28 mouse cellular contexts compared by ENCODE assay signal in the genomic region with DNA sequence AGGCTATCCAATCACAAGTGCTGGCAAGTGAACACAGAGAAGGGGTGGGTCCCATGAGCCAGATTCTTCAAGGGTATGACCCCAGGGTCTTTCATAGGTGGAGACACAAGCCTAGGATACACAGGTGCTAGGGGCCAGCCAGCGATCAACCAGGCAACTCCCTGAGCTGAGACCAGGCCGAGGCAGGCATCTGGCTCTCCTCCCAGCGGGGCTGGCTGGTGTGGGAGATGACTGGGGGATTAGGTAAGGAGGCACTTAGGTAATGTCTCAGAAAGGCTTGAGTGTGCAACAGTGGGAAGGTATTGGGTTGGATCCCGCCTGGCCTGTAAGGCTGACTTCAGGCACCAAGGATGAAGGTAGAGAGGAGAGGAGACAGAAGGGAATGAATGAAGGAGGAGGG. TPM values are rescaled to one million over a fixed set of nuclear protein-coding genes. Genes with fewer than 3 reads are reported as not detected.
A peak's percentile ranks its signal among the peaks of the same experiment; 100 is the strongest.
DNase-seq lines count a peak whose midpoint lies in the region; ATAC-seq and TF ChIP-seq lines count a peak whose summit lies in the region.
"Had no signal": no experiment of that assay in that cellular context is flagged by ENCODE, and none has a peak within 500 bp of the region (broad histone marks: within the 10 kb centered on the region; RNA-seq: fewer than 3 reads in every experiment).

No protein-coding gene starts in this region.

- WGBS in forebrain, embryonic 10.5 days, result 77% methylated on average over 4 of the region's 4 CpGs
- 80% methylated on average over 4 of the region's 4 CpGs for WGBS in forebrain, postnatal 0 days
- 51% methylated on average over 4 of the region's 4 CpGs for WGBS in heart, embryonic 13.5 days
- WGBS in stomach, postnatal 0 days, result 71% methylated on average over 4 of the region's 4 CpGs

- H3K36me3 ChIP-seq in forebrain, embryonic 10.5 days (replicated peaks), result peaks cover 10% of the 10 kb centered on the region
- H3K36me3 ChIP-seq in forebrain, postnatal 0 days (ENCODE audit: insufficient read depth), result no peaks in the 10 kb centered on the region
- no peaks in the 10 kb centered on the region for H3K36me3 ChIP-seq in heart, embryonic 13.5 days
- H3K36me3 ChIP-seq in stomach, postnatal 0 days (ENCODE audit: control insufficient read depth, insufficient read depth, low read length), result no peaks in the 10 kb centered on the region; the same call in 1 of the 2 replicates
- H3K36me3 ChIP-seq: forebrain, embryonic 12.5 days; G1E; hindbrain, embryonic 12.5 days had no signal

- H3K4me1 ChIP-seq in forebrain, embryonic 10.5 days, result peaks cover 68% of the 10 kb centered on the region
- H3K4me1 ChIP-seq in forebrain, postnatal 0 days (ENCODE audit: insufficient read depth), result no peaks in the 10 kb centered on the region
- peaks cover 35% of the 10 kb centered on the region for H3K4me1 ChIP-seq in heart, embryonic 13.5 days
- H3K4me1 ChIP-seq in stomach, postnatal 0 days (replicated peaks; ENCODE audit: control insufficient read depth, insufficient read depth), result peaks cover 2% of the 10 kb centered on the region; the same call in 1 of the 2 replicates

- H3K4me3 ChIP-seq in forebrain, embryonic 10.5 days, result no peak overlapping the region
- H3K4me3 ChIP-seq in forebrain, postnatal 0 days (ENCODE audit: low read depth, low read length), result no peak overlapping the region
- no peak overlapping the region for H3K4me3 ChIP-seq in heart, embryonic 13.5 days
- no peak overlapping the region for H3K4me3 ChIP-seq in stomach, postnatal 0 days (ENCODE audit: low read depth, low read length)
- H3K4me3 ChIP-seq: embryonic facial prominence, embryonic 12.5 days; forebrain, embryonic 12.5 days; hindbrain, embryonic 12.5 days had no signal

- TF ChIP-seq EP300 in stomach, postnatal 0 days (optimal IDR thresholded peaks at IDR 0.05), result no peak

- H3K27ac ChIP-seq in forebrain, embryonic 10.5 days, result peak overlapping the region; percentile 62; the same call in 1 of the 2 replicates
- no peak overlapping the region for H3K27ac ChIP-seq in forebrain, postnatal 0 days (ENCODE audit: low read depth, low read length)
- H3K27ac ChIP-seq in heart, embryonic 13.5 days (replicated peaks), result 0 out of 2 replicates have a peak overlapping the region, but pooled peaks have one; percentile 8
- H3K27ac ChIP-seq in stomach, postnatal 0 days (replicated peaks), result no peak overlapping the region
- H3K27ac ChIP-seq: embryonic facial prominence, embryonic 12.5 days; forebrain, embryonic 12.5 days; hindbrain, embryonic 12.5 days had no signal

- no peaks in the 10 kb centered on the region for H3K9me3 ChIP-seq in forebrain, embryonic 10.5 days
- no peaks in the 10 kb centered on the region for H3K9me3 ChIP-seq in forebrain, postnatal 0 days (ENCODE audit: low read length)
- no peaks in the 10 kb centered on the region for H3K9me3 ChIP-seq in heart, embryonic 13.5 days
- H3K9me3 ChIP-seq in stomach, postnatal 0 days (ENCODE audit: control insufficient read depth, low read length), result no peaks in the 10 kb centered on the region
- H3K9me3 ChIP-seq: embryonic facial prominence, embryonic 12.5 days; forebrain, embryonic 12.5 days; G1E; hindbrain, embryonic 12.5 days had no signal

- H3K27me3 ChIP-seq in forebrain, embryonic 10.5 days (ENCODE audit: poor library complexity, severe bottlenecking), result peaks cover 63% of the 10 kb centered on the region
- H3K27me3 ChIP-seq in forebrain, postnatal 0 days (ENCODE audit: insufficient read depth, low read length), result no peaks in the 10 kb centered on the region
- peaks cover 7% of the 10 kb centered on the region; the same call in 1 of the 2 replicates for H3K27me3 ChIP-seq in heart, embryonic 13.5 days (replicated peaks)
- H3K27me3 ChIP-seq in stomach, postnatal 0 days (ENCODE audit: control insufficient read depth, insufficient read depth, low read length), result no peaks in the 10 kb centered on the region
- H3K27me3 ChIP-seq: embryonic facial prominence, embryonic 12.5 days had no signal

- no peak overlapping the region for H3K9ac ChIP-seq in forebrain, postnatal 0 days
- H3K9ac ChIP-seq in heart, embryonic 13.5 days, result no peak overlapping the region
- no peak overlapping the region for H3K9ac ChIP-seq in stomach, postnatal 0 days (ENCODE audit: low read length)
- H3K9ac ChIP-seq: embryonic facial prominence, embryonic 12.5 days; forebrain, embryonic 12.5 days; hindbrain, embryonic 12.5 days had no signal

- no peak for TF ChIP-seq CTCF in forebrain, postnatal 0 days (IDR thresholded peaks at IDR 0.05; ENCODE audit: low read depth)
- no peak for TF ChIP-seq CTCF in stomach, postnatal 0 days (IDR thresholded peaks at IDR 0.05; ENCODE audit: low read depth)

- no peak overlapping the region for H3K4me2 ChIP-seq in forebrain, postnatal 0 days (ENCODE audit: low read depth)
- H3K4me2 ChIP-seq in heart, embryonic 13.5 days, result no peak overlapping the region
- no peak overlapping the region for H3K4me2 ChIP-seq in stomach, postnatal 0 days (replicated peaks; ENCODE audit: low read depth)
- H3K4me2 ChIP-seq: embryonic facial prominence, embryonic 12.5 days; forebrain, embryonic 12.5 days; hindbrain, embryonic 12.5 days had no signal

- no peak for DNase-seq in forebrain, embryonic 10.5 days (ENCODE audit: extremely low spot score, low spot score)
- DNase-seq in forebrain, postnatal 0 days, result no peak
- DNase-seq in heart, postnatal 36 days, result no peak
- DNase-seq in lung, postnatal 25 days (ENCODE audit: low spot score), result peak; percentile 12
- no peak for DNase-seq in lung, postnatal 10 days
- DNase-seq in stomach, postnatal 0 days (ENCODE audit: low spot score), result peak; percentile 29
- no peak for DNase-seq in kidney, adult 9 months
- DNase-seq: adrenal gland, adult 8-10 months; adrenal gland, postnatal 36 days; B cell, adult 2 months; cerebellum, adult 2 months; cerebellum, postnatal 10 days; embryo, embryonic 11 days; heart, postnatal 14 days had no signal

- intact Hi-C loops in heart, postnatal 36 days (cut with DNase I), result no loop called here

- no peak for ATAC-seq in forebrain, postnatal 0 days
- no peak for ATAC-seq in heart, embryonic 13.5 days (ENCODE audit: extremely low read depth, insufficient number of reproducible peaks, low FRiP score, low TSS enrichment)
- no peak for ATAC-seq in stomach, postnatal 0 days (ENCODE audit: low FRiP score, low TSS enrichment)
- ATAC-seq: CD4-positive, CD25-positive, alpha-beta regulatory T cell, adult 4 months; forebrain, embryonic 16.5 days; hindbrain, embryonic 16.5 days; inflammation-experienced regulatory T-cells, adult 6 months; intestine, postnatal 0 days had no signal

RNA-seq across cellular contexts. Expression of a gene that starts 28.4 kb away (rescaled TPM):
- polyA plus RNA-seq in forebrain, embryonic 10.5 days (2016; fragmentation: Nextera tagmentation; extraction: Ambion mirVana), result 9.9 and 10.9 TPM in 2 replicates
- 1.9 and 5.6 TPM in 2 replicates for total RNA-seq in forebrain, postnatal 0 days (2014; rRNA removed)
- 2.1 and 2.6 TPM in 2 replicates for polyA plus RNA-seq in forebrain, postnatal 0 days (2015; fragmentation: Nextera tagmentation; extraction: Ambion mirVana)
- polyA plus RNA-seq in heart, embryonic 13.5 days (2015; fragmentation: Nextera tagmentation; extraction: Ambion mirVana), result 2.8 and 2.9 TPM in 2 replicates
- 1 to 10 TPM; 6.0 to 6.2 TPM for total RNA-seq in heart, postnatal 36 days (2021)
- 2.3 and 2.8 TPM in 2 replicates for polyA plus RNA-seq in stomach, postnatal 0 days (2015; fragmentation: Nextera tagmentation; extraction: Ambion mirVana)
- total RNA-seq: common myeloid progenitor, adult 5-6 weeks; granulocyte monocyte progenitor cell, adult 5-6 weeks had no signal
- polyA plus RNA-seq: CD4-positive, CD25-positive, alpha-beta regulatory T cell, adult 4 months; G1E; inflammation-experienced regulatory T-cells, adult 6 months had no signal

RNA-seq across cellular contexts. Expression of a gene that starts 40.3 kb away (rescaled TPM):
- polyA plus RNA-seq in forebrain, embryonic 10.5 days (2016; fragmentation: Nextera tagmentation; extraction: Ambion mirVana), result not detected in 2 replicates
- total RNA-seq in forebrain, postnatal 0 days (2014; rRNA removed), result not detected in 2 replicates
- polyA plus RNA-seq in forebrain, postnatal 0 days (2015; fragmentation: Nextera tagmentation; extraction: Ambion mirVana), result 0.12 TPM in 1 of 2 replicates, not detected in the other
- not detected in 2 replicates for polyA plus RNA-seq in heart, embryonic 13.5 days (2015; fragmentation: Nextera tagmentation; extraction: Ambion mirVana)
- total RNA-seq in heart, postnatal 36 days (2021), result not detected
- polyA plus RNA-seq in stomach, postnatal 0 days (2015; fragmentation: Nextera tagmentation; extraction: Ambion mirVana), result 0.07 TPM in 1 of 2 replicates, not detected in the other
- total RNA-seq: adrenal gland, adult 8-10 months; adrenal gland, postnatal 36 days; common myeloid progenitor, adult 5-6 weeks; granulocyte monocyte progenitor cell, adult 5-6 weeks; heart, adult 8-10 months; heart, postnatal 14 days had no signal
- polyA plus RNA-seq: CD4-positive, CD25-positive, alpha-beta regulatory T cell, adult 4 months; cerebellum, adult 2 months; embryonic facial prominence, embryonic 12.5 days; forebrain, embryonic 12.5 days; forebrain, embryonic 16.5 days; G1E; heart, embryonic 14.5 days; hindbrain, embryonic 12.5 days; hindbrain, embryonic 16.5 days; intestine, postnatal 0 days had no signal

RNA-seq across cellular contexts. Expression of a gene that starts 44.6 kb away (rescaled TPM):
- polyA plus RNA-seq in forebrain, embryonic 10.5 days (2016; fragmentation: Nextera tagmentation; extraction: Ambion mirVana), result 8.4 and 11.8 TPM in 2 replicates
- 0.31 and 0.52 TPM in 2 replicates for total RNA-seq in forebrain, postnatal 0 days (2014; rRNA removed)
- polyA plus RNA-seq in forebrain, postnatal 0 days (2015; fragmentation: Nextera tagmentation; extraction: Ambion mirVana), result 0.19 and 0.29 TPM in 2 replicates
- not detected in 2 replicates for polyA plus RNA-seq in heart, embryonic 13.5 days (2015; fragmentation: Nextera tagmentation; extraction: Ambion mirVana)
- total RNA-seq in heart, postnatal 36 days (2021), result not detected
- polyA plus RNA-seq in stomach, postnatal 0 days (2015; fragmentation: Nextera tagmentation; extraction: Ambion mirVana), result 2.0 and 2.5 TPM in 2 replicates
- total RNA-seq: adrenal gland, adult 8-10 months; adrenal gland, postnatal 36 days; common myeloid progenitor, adult 5-6 weeks; G1E; granulocyte monocyte progenitor cell, adult 5-6 weeks; heart, adult 8-10 months; heart, postnatal 14 days had no signal
- polyA plus RNA-seq: CD4-positive, CD25-positive, alpha-beta regulatory T cell, adult 4 months; cerebellum, adult 2 months; G1E; heart, embryonic 14.5 days; intestine, postnatal 0 days had no signal

Comparison
In these comparisons a context has a peak if more than half of its experiments do, and no peak if none do; other contexts are left out.
1. DNase-seq: peak in lung, postnatal 25 days (single experiment) and stomach, postnatal 0 days (single experiment); none in forebrain, embryonic 10.5 days (single experiment), forebrain, postnatal 0 days (single experiment), heart, postnatal 36 days (0 of 2), lung, postnatal 10 days (single experiment) and kidney, adult 9 months (single experiment).
2. H3K27ac ChIP-seq: peak in forebrain, embryonic 10.5 days (single experiment) and heart, embryonic 13.5 days (single experiment); none in forebrain, postnatal 0 days (single experiment) and stomach, postnatal 0 days (single experiment).